Mouse (Mus musculus) kidney, embryonic 14.5 days (tissue): Measurements from ENCODE around the gene Kcnk16. TPM values are rescaled to one million over a fixed set of nuclear protein-coding genes. Genes with fewer than 3 reads are reported as not detected.

ENCODE experiments used
- ATAC-seq: fragments of 200-750 bp; cut with Nextera tagmentation; 2 replicates; pipeline ENCODE4 v1.8.0; 2017; ENCODE audit warnings: moderate number of reproducible peaks, mild to moderate bottlenecking, moderate TSS enrichment, moderate library complexity; ENCODE audit not compliant: low FRiP score, low TSS enrichment
- H3K27ac ChIP-seq: fragments of 300-500 bp; sonication (generic); 2 replicates; pipeline ENCODE4 v1.5.1; 2014; ENCODE audit warnings: low read depth, mild to moderate bottlenecking, low read length, moderate library complexity, mixed read lengths
- H3K27me3 ChIP-seq: fragments of 300-500 bp; sonication (generic); 2 replicates; pipeline ENCODE4 v1.6.1; 2014; ENCODE audit warnings: mild to moderate bottlenecking, low read length; ENCODE audit not compliant: control insufficient read depth, insufficient read depth
- H3K36me3 ChIP-seq: fragments of 300-500 bp; sonication (generic); 2 replicates; pipeline ENCODE4 v1.6.1; 2014; ENCODE audit warnings: low read length, mixed read lengths; ENCODE audit not compliant: control insufficient read depth, insufficient read depth
- H3K4me1 ChIP-seq: fragments of 300-500 bp; sonication (generic); 2 replicates; pipeline ENCODE4 v1.6.1; 2014; ENCODE audit warnings: low read length, mixed read lengths; ENCODE audit not compliant: control insufficient read depth, insufficient read depth
- H3K4me2 ChIP-seq: fragments of 300-500 bp; sonication (generic); replicated peaks from 2 replicates; pipeline ENCODE4 v1.6.1; 2014; ENCODE audit warnings: low read depth, mild to moderate bottlenecking, low read length
- H3K4me3 ChIP-seq: fragments of 300-500 bp; sonication (generic); 2 replicates; pipeline ENCODE4 v1.5.1; 2014; ENCODE audit warnings: mild to moderate bottlenecking, low read length
- H3K9ac ChIP-seq: fragments of 300-500 bp; sonication (generic); 2 replicates; pipeline ENCODE4 v1.6.1; 2014; ENCODE audit warnings: low read depth, mild to moderate bottlenecking, low read length, moderate library complexity
- H3K9me3 ChIP-seq: fragments of 300-500 bp; sonication (generic); 2 replicates; pipeline ENCODE4 v1.6.1; 2016; ENCODE audit warnings: low read length; ENCODE audit not compliant: control insufficient read depth
- WGBS: fragments of 180-500 bp; shearing (Covaris S2); extraction: QIAGEN DNeasy Blood & Tissue Kit; methylation state at CpG from one replicate; pipeline ENCODE4 v1.1.7; 2014; 5-methylcytosine and 5-hydroxymethylcytosine counted together
- polyA plus RNA-seq: library from polyadenylated mRNA; unstranded; fragments of >200 nt; fragmentation: Nextera tagmentation; extraction: Ambion mirVana; gene quantifications from 2 replicates; pipeline ENCODE4 v1.2.1, GENCODE M21; 2014

Gene Kcnk16
- polyA plus RNA-seq, 1 experiment from 2014 or later: not detected

- no peaks in the 10 kb centered on the region for H3K9me3 ChIP-seq
- no peaks in the 10 kb centered on the region for H3K36me3 ChIP-seq
- no peaks in the 10 kb centered on the region for H3K27me3 ChIP-seq
- 85% methylated on average over 4 of the region's 4 CpGs for WGBS
- H3K9ac ChIP-seq: no peak overlapping the region
- 0 out of 2 replicates have a peak, but pooled peaks cover 5% of the 10 kb centered on the region for H3K4me1 ChIP-seq
- H3K4me2 ChIP-seq: no peak overlapping the region
- no peak for ATAC-seq
- H3K27ac ChIP-seq: no peak overlapping the region
- no peak overlapping the region for H3K4me3 ChIP-seq
Measured at GRCm38 (mm10) chr14:20225525-20225924, 43.5 kb downstream of the Kcnk16 start.

GRCm38 (mm10) chr14:20224576-20225218 lies 44.3 kb downstream of the Kcnk16 start:
- Histone ChIP-seq H3K4me2 (no peak overlapping the region), H3K27ac (no peak overlapping the region), H3K27me3 (no peaks in the 10 kb centered on the region), H3K4me3 (no peak overlapping the region), H3K9me3 (no peaks in the 10 kb centered on the region), H3K9ac (no peak overlapping the region), H3K36me3 (no peaks in the 10 kb centered on the region), H3K4me1 (no peaks in the 10 kb centered on the region)
- no peak for ATAC-seq
- WGBS: 72% methylated on average over 10 of the region's 10 CpGs

GRCm38 (mm10) chr14:20224163-20224562 lies 44.8 kb downstream of the Kcnk16 start:
- no peak for ATAC-seq
- Histone ChIP-seq H3K4me3 (no peak overlapping the region), H3K9ac (no peak overlapping the region), H3K9me3 (no peaks in the 10 kb centered on the region), H3K36me3 (no peaks in the 10 kb centered on the region), H3K4me1 (no peaks in the 10 kb centered on the region), H3K27me3 (no peaks in the 10 kb centered on the region), H3K4me2 (no peak overlapping the region), H3K27ac (no peak overlapping the region)
- 68% methylated on average over 4 of the region's 4 CpGs for WGBS

GRCm38 (mm10) chr14:20223253-20223652 lies 45.7 kb downstream of the Kcnk16 start:
- H3K9ac ChIP-seq: no peak overlapping the region
- no peak overlapping the region for H3K27ac ChIP-seq
- WGBS: 82% methylated on average over 5 of the region's 5 CpGs
- H3K4me3 ChIP-seq: no peak overlapping the region
- H3K36me3 ChIP-seq: no peaks in the 10 kb centered on the region
- ATAC-seq: no peak
- H3K4me2 ChIP-seq: no peak overlapping the region
- H3K27me3 ChIP-seq: no peaks in the 10 kb centered on the region
- H3K4me1 ChIP-seq: no peaks in the 10 kb centered on the region
- H3K9me3 ChIP-seq: no peaks in the 10 kb centered on the region

GRCm38 (mm10) chr14:20221083-20221482 lies 47.9 kb downstream of the Kcnk16 start:
- WGBS: 58% methylated on average over 7 of the region's 7 CpGs
- Histone ChIP-seq H3K9ac (no peak overlapping the region), H3K9me3 (no peaks in the 10 kb centered on the region), H3K27ac (no peak overlapping the region), H3K4me1 (no peaks in the 10 kb centered on the region), H3K4me2 (no peak overlapping the region), H3K36me3 (no peaks in the 10 kb centered on the region), H3K4me3 (no peak overlapping the region), H3K27me3 (no peaks in the 10 kb centered on the region)
- no peak for ATAC-seq

- no peak overlapping the region for H3K4me3 ChIP-seq
- 74% methylated on average over 1 of the region's 1 CpGs for WGBS
- no peak overlapping the region for H3K4me2 ChIP-seq
- H3K27me3 ChIP-seq: no peaks in the 10 kb centered on the region
- no peaks in the 10 kb centered on the region for H3K36me3 ChIP-seq
- no peaks in the 10 kb centered on the region for H3K9me3 ChIP-seq
- H3K27ac ChIP-seq: no peak overlapping the region
- no peaks in the 10 kb centered on the region for H3K4me1 ChIP-seq
- H3K9ac ChIP-seq: no peak overlapping the region
- peak; percentile 40; the same call in 1 of the 2 replicates for ATAC-seq
Measured at GRCm38 (mm10) chr14:20219849-20220248, 49.1 kb downstream of the Kcnk16 start.

GRCm38 (mm10) chr14:20217299-20217864 lies 51.6 kb downstream of the Kcnk16 start:
- H3K27ac ChIP-seq: no peak overlapping the region
- no peaks in the 10 kb centered on the region for H3K9me3 ChIP-seq
- no peak for ATAC-seq
- no peaks in the 10 kb centered on the region for H3K36me3 ChIP-seq
- H3K9ac ChIP-seq: no peak overlapping the region
- H3K27me3 ChIP-seq: no peaks in the 10 kb centered on the region
- WGBS: 56% methylated on average over 3 of the region's 3 CpGs
- no peak overlapping the region for H3K4me3 ChIP-seq
- H3K4me2 ChIP-seq: no peak overlapping the region
- H3K4me1 ChIP-seq: no peaks in the 10 kb centered on the region

- Histone ChIP-seq H3K27me3 (no peaks in the 10 kb centered on the region), H3K4me2 (no peak overlapping the region), H3K9ac (no peak overlapping the region), H3K27ac (no peak overlapping the region), H3K9me3 (no peaks in the 10 kb centered on the region), H3K4me3 (no peak overlapping the region), H3K4me1 (no peaks in the 10 kb centered on the region), H3K36me3 (no peaks in the 10 kb centered on the region)
- WGBS: 88% methylated on average over 7 of the region's 7 CpGs
- no peak for ATAC-seq
Measured at GRCm38 (mm10) chr14:20216561-20217298, 52.3 kb downstream of the Kcnk16 start.

GRCm38 (mm10) chr14:20215826-20216225 lies 53.2 kb downstream of the Kcnk16 start:
- no peaks in the 10 kb centered on the region for H3K27me3 ChIP-seq
- ATAC-seq: no peak
- no peaks in the 10 kb centered on the region for H3K4me1 ChIP-seq
- no peak overlapping the region for H3K27ac ChIP-seq
- WGBS: 21% methylated on average over 5 of the region's 5 CpGs
- no peak overlapping the region for H3K4me3 ChIP-seq
- H3K9me3 ChIP-seq: no peaks in the 10 kb centered on the region
- H3K4me2 ChIP-seq: no peak overlapping the region
- no peaks in the 10 kb centered on the region for H3K36me3 ChIP-seq
- no peak overlapping the region for H3K9ac ChIP-seq
